Mouse (Mus musculus) olfactory bulb, adult 2 months (tissue): Measurements from ENCODE around the gene Gm3336.

Experiments used
- CTCF ChIP-seq: fragments of 200-500 bp; IDR thresholded peaks from 2 replicates; pipeline ENCODE4 v1.5.1; 2012; ENCODE audit warnings: low read depth, mild to moderate bottlenecking, low read length, moderate library complexity; ENCODE audit not compliant: insufficient read depth
- POLR2A ChIP-seq: fragments of 200-500 bp; IDR thresholded peaks from 2 replicates; pipeline ENCODE4 v1.6.1; 2012; ENCODE audit warnings: mild to moderate bottlenecking, low read depth, low read length, moderate library complexity; ENCODE audit not compliant: insufficient read depth

- TF ChIP-seq POLR2A (no peak), CTCF (no peak)
These were observed 52.9 kb downstream of the Gm3336 start for GRCm38 (mm10) chr8:70771217-70771616.
